Mouse (Mus musculus) spleen, adult 2 months (tissue): ENCODE measurements around the gene Wfdc1.

Source experiments
- CTCF ChIP-seq: fragments of 200-500 bp; IDR thresholded peaks from 2 replicates; pipeline ENCODE4 v1.5.1; 2011; ENCODE audit warnings: mild to moderate bottlenecking, inconsistent platforms; ENCODE audit not compliant: insufficient read depth, insufficient read length, insufficient replicate concordance; ENCODE audit errors: extremely low read depth
- POLR2A ChIP-seq: fragments of 200-500 bp; IDR thresholded peaks from 2 replicates; pipeline ENCODE4 v1.6.1; 2011; ENCODE audit warnings: low read depth, low read length, inconsistent platforms

DNA sequence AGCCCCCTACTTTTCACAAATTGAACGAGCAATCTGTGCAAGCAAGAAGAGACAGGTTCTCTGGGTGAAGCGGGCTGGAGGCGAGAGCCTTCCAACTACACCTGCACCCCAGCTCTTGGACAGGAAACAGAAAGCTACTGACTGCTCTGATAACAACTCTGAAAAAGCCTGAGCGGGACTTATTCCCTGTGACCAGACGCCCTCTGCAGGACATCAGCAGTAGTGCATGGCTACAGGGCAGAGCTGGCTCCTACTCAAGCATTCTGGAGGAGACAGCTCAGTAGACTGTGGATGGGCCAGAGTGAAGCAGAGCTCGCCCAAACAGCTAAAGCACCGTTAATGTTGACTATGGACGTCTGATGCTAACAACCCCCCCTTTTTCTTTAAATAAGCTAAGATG is 10.2 kb downstream of the Wfdc1 start:
- peak; percentile 89; the same call in 1 of the 2 replicates for TF ChIP-seq CTCF
- TF ChIP-seq POLR2A, result no peak
